ENCODE assay signal across 7 mouse cellular contexts in genomic region chr9:32158837-32159543, GRCm38 (mm10). TPM values are rescaled to one million over a fixed set of nuclear protein-coding genes. Genes with fewer than 3 reads are reported as not detected.
DNase-seq lines count a peak whose midpoint lies in the region; ATAC-seq lines count a peak whose summit lies in the region.

No protein-coding gene starts in this region.

- H3K9me3 ChIP-seq in forebrain, embryonic 14.5 days (replicated peaks; ENCODE audit: control insufficient read depth, low read length): no peaks in the 10 kb centered on the region

- no peak overlapping the region for H3K4me3 ChIP-seq in forebrain, embryonic 14.5 days (ENCODE audit: low read depth, low read length)

- H3K4me2 ChIP-seq in forebrain, embryonic 14.5 days (ENCODE audit: low read length): no peak overlapping the region

- no peaks in the 10 kb centered on the region; the same call in 1 of the 2 replicates for H3K36me3 ChIP-seq in forebrain, embryonic 14.5 days (ENCODE audit: control insufficient read depth, insufficient read depth, low read length)

- intact Hi-C loops in left cerebral cortex, postnatal 14 days (cut with DNase I): loop anchor here (2.0 to 5.0 kb wide), 2 partner anchors 127 to 186 kb away; no protein-coding TSS in a partner anchor

- H3K27ac ChIP-seq in forebrain, embryonic 14.5 days (ENCODE audit: low read depth, low read length): no peak overlapping the region

- peak; percentile 85 for ATAC-seq in forebrain, embryonic 14.5 days

- WGBS in forebrain, embryonic 14.5 days: 18% methylated on average over 3 of the region's 3 CpGs

- H3K9ac ChIP-seq in forebrain, embryonic 14.5 days (ENCODE audit: low read length): no peak overlapping the region

- peak; percentile 76 for DNase-seq in NIH3T3 (ENCODE audit: low read depth)
- peak; percentile 63 for DNase-seq in c-Kit-positive CD71-positive TER-119-positive erythroid progenitor cells, embryonic 14.5 days (ENCODE audit: low spot score)
- peak; percentile 69 for DNase-seq in forebrain, embryonic 14.5 days (ENCODE audit: low spot score)
- peak; percentile 73 for DNase-seq in induced T-regulatory cell, adult 2 months (ENCODE audit: low read depth)
- DNase-seq in left cerebral cortex, postnatal 14 days (ENCODE audit: low spot score in 2 of 2): peak; percentile 25 to 76
- DNase-seq in mesoderm, embryonic 11.5 days (ENCODE audit: low read depth, low spot score): peak; percentile 71
- peak; percentile 21 for DNase-seq in spleen, adult 12 weeks (ENCODE audit: low spot score)

- no peaks in the 10 kb centered on the region for H3K27me3 ChIP-seq in forebrain, embryonic 14.5 days (replicated peaks; ENCODE audit: control insufficient read depth, insufficient read depth, low read length)

- no peaks in the 10 kb centered on the region for H3K4me1 ChIP-seq in forebrain, embryonic 14.5 days (ENCODE audit: control insufficient read depth, insufficient read depth, low read length)

RNA-seq across cellular contexts. Expression of gene Arhgap32, which starts 43.1 kb away (rescaled TPM):
- polyA plus RNA-seq in forebrain, embryonic 14.5 days (2014; fragmentation: Nextera tagmentation; extraction: Ambion mirVana): 10.0 and 10.1 TPM in 2 replicates
- total RNA-seq in left cerebral cortex, postnatal 14 days (2021): 100 to 1,000 TPM; 342 to 403 TPM

Comparison
In these comparisons a context has a peak if more than half of its experiments do, and no peak if none do; other contexts are left out.
1. DNase-seq: peak in every context shown above with its lines; median percentile 76 in NIH3T3; 73 in induced T-regulatory cell, adult 2 months; 71 in mesoderm, embryonic 11.5 days; 69 in forebrain, embryonic 14.5 days; 63 in c-Kit-positive CD71-positive TER-119-positive erythroid progenitor cells, embryonic 14.5 days; 50 in left cerebral cortex, postnatal 14 days; 21 in spleen, adult 12 weeks.